Mouse (Mus musculus): ENCODE results near the gene Trio. TPM values are rescaled to one million over a fixed set of nuclear protein-coding genes. Genes with fewer than 3 reads are reported as not detected.

Trio gene
- polyA plus RNA-seq, 1 experiment from 2014 or later: 53.9 TPM

GRCm38 (mm10) chr15:27786418-27786817 lies 239.2 kb downstream of the Trio start:
- no peak overlapping the region for H3K9ac ChIP-seq
- 32% methylated on average over 11 of the region's 11 CpGs for WGBS
- ATAC-seq (ENCODE audit: low FRiP score): no peak
- H3K4me2 ChIP-seq (replicated peaks): peak overlapping the region; percentile 37
- no peaks in the 10 kb centered on the region for H3K9me3 ChIP-seq (ENCODE audit: control insufficient read depth, low read length)
- peaks cover 89% of the 10 kb centered on the region for H3K4me1 ChIP-seq (replicated peaks; ENCODE audit: control insufficient read depth, insufficient read depth, low read length)
- H3K27me3 ChIP-seq (ENCODE audit: control insufficient read depth, insufficient read depth, low read length): no peaks in the 10 kb centered on the region
- H3K27ac ChIP-seq: peak overlapping the region; percentile 82
- no peak for DNase-seq (ENCODE audit: low spot score)
- peak overlapping the region; percentile 24; the same call in 1 of the 2 replicates for H3K4me3 ChIP-seq (replicated peaks; ENCODE audit: low read length)
- H3K36me3 ChIP-seq (replicated peaks; ENCODE audit: control insufficient read depth, insufficient read depth): no peaks in the 10 kb centered on the region

- ATAC-seq (ENCODE audit: low FRiP score) (no peak), DNase-seq (ENCODE audit: low spot score) (no peak)
- Histone ChIP-seq H3K27ac (peak overlapping the region; percentile 88), H3K4me3 (replicated peaks; ENCODE audit: low read length) (no peak overlapping the region), H3K9ac (0 out of 2 replicates have a peak overlapping the region, but pooled peaks have one; percentile 0), H3K9me3 (ENCODE audit: control insufficient read depth, low read length) (no peaks in the 10 kb centered on the region), H3K36me3 (replicated peaks; ENCODE audit: control insufficient read depth, insufficient read depth) (no peaks in the 10 kb centered on the region), H3K4me2 (replicated peaks) (peak overlapping the region; percentile 37; the same call in 1 of the 2 replicates), H3K27me3 (ENCODE audit: control insufficient read depth, insufficient read depth, low read length) (no peaks in the 10 kb centered on the region), H3K4me1 (replicated peaks; ENCODE audit: control insufficient read depth, insufficient read depth, low read length) (peaks cover 95% of the 10 kb centered on the region)
- WGBS: 51% methylated on average over 12 of the region's 12 CpGs
These were observed 240.2 kb downstream of the Trio start for GRCm38 (mm10) chr15:27785280-27786001.

- Histone ChIP-seq H3K36me3 (replicated peaks; ENCODE audit: control insufficient read depth, insufficient read depth) (no peaks in the 10 kb centered on the region), H3K27me3 (ENCODE audit: control insufficient read depth, insufficient read depth, low read length) (no peaks in the 10 kb centered on the region), H3K4me2 (replicated peaks) (peak overlapping the region; percentile 2), H3K9ac (peak overlapping the region; percentile 45; the same call in 1 of the 2 replicates), H3K27ac (peak overlapping the region; percentile 88), H3K4me1 (replicated peaks; ENCODE audit: control insufficient read depth, insufficient read depth, low read length) (peaks cover 96% of the 10 kb centered on the region), H3K4me3 (replicated peaks; ENCODE audit: low read length) (no peak overlapping the region), H3K9me3 (ENCODE audit: control insufficient read depth, low read length) (no peaks in the 10 kb centered on the region)
- WGBS: 22% methylated on average over 10 of the region's 10 CpGs
- ATAC-seq (ENCODE audit: low FRiP score) (no peak), DNase-seq (ENCODE audit: low spot score) (no peak)
These were observed 241.5 kb downstream of the Trio start for GRCm38 (mm10) chr15:27784126-27784563.

- DNase-seq (ENCODE audit: low spot score) (no peak), ATAC-seq (ENCODE audit: low FRiP score) (peak; percentile 7; the same call in 1 of the 2 replicates)
- Histone ChIP-seq H3K4me3 (replicated peaks; ENCODE audit: low read length) (no peak overlapping the region), H3K4me2 (replicated peaks) (peak overlapping the region; percentile 2), H3K9ac (peak overlapping the region; percentile 45), H3K27ac (peak overlapping the region; percentile 88), H3K9me3 (ENCODE audit: control insufficient read depth, low read length) (no peaks in the 10 kb centered on the region), H3K4me1 (replicated peaks; ENCODE audit: control insufficient read depth, insufficient read depth, low read length) (peaks cover 97% of the 10 kb centered on the region), H3K27me3 (ENCODE audit: control insufficient read depth, insufficient read depth, low read length) (no peaks in the 10 kb centered on the region), H3K36me3 (replicated peaks; ENCODE audit: control insufficient read depth, insufficient read depth) (no peaks in the 10 kb centered on the region)
- WGBS: 30% methylated on average over 12 of the region's 12 CpGs
These were observed 242.0 kb downstream of the Trio start for GRCm38 (mm10) chr15:27783541-27784125.

GRCm38 (mm10) chr15:27783092-27783491 lies 242.6 kb downstream of the Trio start:
- Histone ChIP-seq H3K4me2 (replicated peaks) (peak overlapping the region; percentile 26), H3K27ac (peak overlapping the region; percentile 88), H3K4me3 (replicated peaks; ENCODE audit: low read length) (no peak overlapping the region), H3K9ac (peak overlapping the region; percentile 45), H3K27me3 (ENCODE audit: control insufficient read depth, insufficient read depth, low read length) (no peaks in the 10 kb centered on the region), H3K9me3 (ENCODE audit: control insufficient read depth, low read length) (no peaks in the 10 kb centered on the region), H3K36me3 (replicated peaks; ENCODE audit: control insufficient read depth, insufficient read depth) (no peaks in the 10 kb centered on the region), H3K4me1 (replicated peaks; ENCODE audit: control insufficient read depth, insufficient read depth, low read length) (peaks cover 97% of the 10 kb centered on the region)
- ATAC-seq (ENCODE audit: low FRiP score) (no peak), DNase-seq (ENCODE audit: low spot score) (no peak)
- WGBS: 21% methylated on average over 8 of the region's 8 CpGs

GRCm38 (mm10) chr15:27782383-27783036 lies 243.1 kb downstream of the Trio start:
- peak; percentile 76 for DNase-seq (ENCODE audit: low spot score)
- H3K9me3 ChIP-seq (ENCODE audit: control insufficient read depth, low read length): no peaks in the 10 kb centered on the region
- peaks cover 97% of the 10 kb centered on the region for H3K4me1 ChIP-seq (replicated peaks; ENCODE audit: control insufficient read depth, insufficient read depth, low read length)
- peak overlapping the region; percentile 88 for H3K27ac ChIP-seq
- peak; percentile 73 for ATAC-seq (ENCODE audit: low FRiP score)
- H3K4me3 ChIP-seq (replicated peaks; ENCODE audit: low read length): no peak overlapping the region
- H3K27me3 ChIP-seq (ENCODE audit: control insufficient read depth, insufficient read depth, low read length): no peaks in the 10 kb centered on the region
- peak overlapping the region; percentile 26 for H3K4me2 ChIP-seq (replicated peaks)
- 25% methylated on average over 15 of the region's 15 CpGs for WGBS
- H3K36me3 ChIP-seq (replicated peaks; ENCODE audit: control insufficient read depth, insufficient read depth): no peaks in the 10 kb centered on the region
- H3K9ac ChIP-seq: peak overlapping the region; percentile 28; the same call in 1 of the 2 replicates

GRCm38 (mm10) chr15:27779827-27780226 lies 245.8 kb downstream of the Trio start:
- 10% methylated on average over 10 of the region's 10 CpGs for WGBS
- ATAC-seq (ENCODE audit: low FRiP score): peak; percentile 46; the same call in 1 of the 2 replicates
- no peaks in the 10 kb centered on the region for H3K27me3 ChIP-seq (ENCODE audit: control insufficient read depth, insufficient read depth, low read length)
- DNase-seq (ENCODE audit: low spot score): no peak
- H3K4me2 ChIP-seq (replicated peaks): 0 out of 2 replicates have a peak overlapping the region, but pooled peaks have one; percentile 3
- peak overlapping the region; percentile 88 for H3K27ac ChIP-seq
- no peaks in the 10 kb centered on the region for H3K9me3 ChIP-seq (ENCODE audit: control insufficient read depth, low read length)
- H3K4me1 ChIP-seq (replicated peaks; ENCODE audit: control insufficient read depth, insufficient read depth, low read length): peaks cover 78% of the 10 kb centered on the region
- H3K4me3 ChIP-seq (replicated peaks; ENCODE audit: low read length): no peak overlapping the region
- peak overlapping the region; percentile 38 for H3K9ac ChIP-seq
- no peaks in the 10 kb centered on the region for H3K36me3 ChIP-seq (replicated peaks; ENCODE audit: control insufficient read depth, insufficient read depth)

- peak overlapping the region; percentile 38; the same call in 1 of the 2 replicates for H3K9ac ChIP-seq
- WGBS: 36% methylated on average over 11 of the region's 11 CpGs
These were observed 246.2 kb downstream of the Trio start for GRCm38 (mm10) chr15:27779398-27779797.

GRCm38 (mm10) chr15:27778256-27778655 lies 247.4 kb downstream of the Trio start:
- Histone ChIP-seq H3K27me3 (ENCODE audit: control insufficient read depth, insufficient read depth, low read length) (no peaks in the 10 kb centered on the region), H3K36me3 (replicated peaks; ENCODE audit: control insufficient read depth, insufficient read depth) (peaks cover 11% of the 10 kb centered on the region), H3K9ac (0 out of 2 replicates have a peak overlapping the region, but pooled peaks have one; percentile 16), H3K4me2 (replicated peaks) (no peak overlapping the region), H3K4me3 (replicated peaks; ENCODE audit: low read length) (no peak overlapping the region), H3K9me3 (ENCODE audit: control insufficient read depth, low read length) (no peaks in the 10 kb centered on the region), H3K4me1 (replicated peaks; ENCODE audit: control insufficient read depth, insufficient read depth, low read length) (peaks cover 62% of the 10 kb centered on the region), H3K27ac (peak overlapping the region; percentile 88)
- DNase-seq (ENCODE audit: low spot score) (peak; percentile 61), ATAC-seq (ENCODE audit: low FRiP score) (peak; percentile 32; the same call in 1 of the 2 replicates)
- 30% methylated on average over 3 of the region's 3 CpGs for WGBS

More at GRCm38 (mm10) chr15:27779398-27779797, 246.2 kb downstream of the Trio start:
- Histone ChIP-seq H3K4me1 (replicated peaks; ENCODE audit: control insufficient read depth, insufficient read depth, low read length) (peaks cover 73% of the 10 kb centered on the region), H3K9me3 (ENCODE audit: control insufficient read depth, low read length) (no peaks in the 10 kb centered on the region), H3K4me2 (replicated peaks) (0 out of 2 replicates have a peak overlapping the region, but pooled peaks have one; percentile 3), H3K36me3 (replicated peaks; ENCODE audit: control insufficient read depth, insufficient read depth) (no peaks in the 10 kb centered on the region), H3K27ac (peak overlapping the region; percentile 88), H3K27me3 (ENCODE audit: control insufficient read depth, insufficient read depth, low read length) (no peaks in the 10 kb centered on the region), H3K4me3 (replicated peaks; ENCODE audit: low read length) (no peak overlapping the region)
- no peak for ATAC-seq (ENCODE audit: low FRiP score)
- no peak for DNase-seq (ENCODE audit: low spot score)
